Mouse (Mus musculus) hematopoietic stem cell, adult 5-6 weeks (primary cell): ENCODE results near the gene Acat2. TPM values are rescaled to one million over a fixed set of nuclear protein-coding genes. Genes with fewer than 3 reads are reported as not detected.

ENCODE experiments used
- total RNA-seq: library from RNA; stranded (forward); fragments of 172-1452, 232-1000 nt; gene quantifications from 2 replicates; pipeline ENCODE4 v1.2.3, GENCODE M21; 2017

Acat2 gene
- total RNA-seq, 1 experiment from 2014 or later, result 16.2 TPM

Other genes with a start within 250 kb of the Acat2 start
- gene Igf2r, start 191.1 kb downstream of the Acat2 start, total RNA-seq, result 17.5 and 24.6 TPM in 2 replicates
- not detected in 2 replicates for gene Mas1, start 92.6 kb downstream of the Acat2 start, total RNA-seq
- not detected in 2 replicates for gene Mrgprh, start 84.7 kb downstream of the Acat2 start, total RNA-seq
- not detected in 2 replicates for gene Pnldc1, start 50.5 kb downstream of the Acat2 start, total RNA-seq
- gene Tcp1, start 45.0 kb downstream of the Acat2 start, total RNA-seq, result 769 and 1,091 TPM in 2 replicates
- 129 and 167 TPM in 2 replicates for gene Mrpl18, start 44.4 kb downstream of the Acat2 start, total RNA-seq
- 0.44 and 1.3 TPM in 2 replicates for gene Acat3, start 20.1 kb downstream of the Acat2 start, total RNA-seq
- 271 and 460 TPM in 2 replicates for gene Wtap, start 33.4 kb upstream of the Acat2 start, total RNA-seq
- 54.6 and 73.5 TPM in 2 replicates for gene Sod2, start 46.1 kb upstream of the Acat2 start, total RNA-seq
- not detected in 2 replicates for gene Gpr31b, start 91.5 kb upstream of the Acat2 start, total RNA-seq
- not detected in 2 replicates for gene Tcp10b, start 100.4 kb upstream of the Acat2 start, total RNA-seq
- gene Unc93a, start 171.1 kb upstream of the Acat2 start, total RNA-seq, result not detected in 2 replicates